Mouse (Mus musculus) testis, postnatal 10 days (tissue): ENCODE results near the gene Gm12258.
"Not testable (repeated sequence)": the region's sequence is repeated elsewhere in the genome, so short reads cannot be mapped to it uniquely, and the experiment has no call there.

Experiments used
- DNase-seq: peaks from one replicate; pipeline ENCODE4 v3.0.0; 2021; ENCODE audit warnings: low spot score

Gm12258 gene

GRCm38 (mm10) chr11:58846919-58847461 is at the start of gene Gm12258:
Gene Gm12258, plus strand, starts transcription at chr11:58847158.
- DNase-seq: peak; percentile 75

- DNase-seq: no peak
These were observed 47.2 kb upstream of the Gm12258 start for GRCm38 (mm10) chr11:58799747-58800146.

DNA sequence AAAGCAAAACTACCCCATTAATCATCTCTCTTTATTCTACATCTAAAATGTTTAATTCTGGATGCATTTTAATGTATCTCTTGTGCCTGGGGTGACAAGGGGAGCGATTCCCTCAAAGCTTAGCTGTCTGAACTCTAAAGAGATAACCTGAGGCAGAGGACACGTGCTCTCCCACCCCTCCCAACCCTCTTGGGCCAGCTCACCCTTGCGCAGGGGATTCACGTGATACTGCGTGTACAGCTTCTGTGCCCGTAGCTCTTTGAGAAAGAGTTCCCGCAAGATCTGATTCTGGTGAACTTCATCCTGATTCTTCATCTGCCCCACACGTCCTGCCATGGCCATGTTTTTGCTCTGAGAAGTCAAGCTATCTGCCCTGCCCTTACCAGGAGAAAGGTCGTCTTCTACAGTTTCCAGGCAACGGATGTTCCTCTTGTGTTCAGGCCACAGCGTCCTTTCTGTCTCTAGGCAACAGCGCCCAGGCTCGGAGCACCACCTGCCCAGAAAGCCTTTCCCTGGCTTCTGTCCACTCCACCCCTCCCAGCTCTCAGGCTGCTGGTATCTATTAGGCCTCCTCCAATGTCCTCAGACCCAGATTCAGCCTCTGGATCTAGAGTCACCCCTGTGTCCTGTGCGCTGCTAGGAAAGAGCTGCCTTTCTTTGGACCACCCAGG is 45.3 kb upstream of the Gm12258 start, which contains the start of gene Fam183b:
TSS of gene Fam183b (minus strand) at position 403 of the 671 bp plus-strand sequence.
- no peak for DNase-seq

DNA sequence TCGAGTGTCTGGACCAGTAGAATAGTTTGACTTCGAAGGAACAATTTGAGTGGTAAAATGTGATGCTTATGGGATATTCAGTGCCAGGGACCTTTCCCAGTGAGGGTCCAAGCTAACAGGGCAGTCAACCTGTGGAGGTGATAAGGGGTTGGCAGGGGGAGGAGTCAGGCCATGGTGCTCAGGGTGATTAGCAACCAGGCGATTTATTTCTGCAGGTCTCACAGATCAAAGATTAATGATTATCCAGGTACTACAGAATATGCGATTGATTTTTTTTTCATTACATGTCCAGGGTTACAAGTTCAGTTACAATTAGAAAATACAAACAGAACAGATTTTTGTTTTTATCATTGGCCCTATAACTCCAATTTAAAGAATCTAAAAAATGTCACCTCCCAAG is 43.1 kb upstream of the Gm12258 start:
- DNase-seq: no peak

DNA sequence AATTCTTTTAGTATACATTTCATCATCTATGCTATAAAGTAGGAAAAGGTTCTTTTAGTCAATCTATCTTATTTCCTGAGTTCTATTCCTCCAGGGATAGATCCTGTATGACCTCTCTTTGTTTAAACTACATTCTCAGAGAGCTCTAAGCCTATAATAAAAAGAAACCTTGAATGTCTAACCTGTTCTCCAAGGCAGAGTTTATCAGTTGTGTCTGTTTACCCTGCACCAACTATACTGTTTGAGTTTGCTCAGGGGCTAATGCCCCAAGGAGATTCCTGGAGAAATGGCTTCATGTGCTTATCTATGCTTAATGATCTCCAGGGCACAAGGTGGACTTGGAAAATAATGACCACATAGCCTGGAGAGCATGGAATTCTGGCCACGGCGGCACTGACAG is 42.6 kb upstream of the Gm12258 start:
- no peak for DNase-seq

- no peak for DNase-seq
These were observed 35.0 kb upstream of the Gm12258 start for GRCm38 (mm10) chr11:58812001-58812400.

DNA sequence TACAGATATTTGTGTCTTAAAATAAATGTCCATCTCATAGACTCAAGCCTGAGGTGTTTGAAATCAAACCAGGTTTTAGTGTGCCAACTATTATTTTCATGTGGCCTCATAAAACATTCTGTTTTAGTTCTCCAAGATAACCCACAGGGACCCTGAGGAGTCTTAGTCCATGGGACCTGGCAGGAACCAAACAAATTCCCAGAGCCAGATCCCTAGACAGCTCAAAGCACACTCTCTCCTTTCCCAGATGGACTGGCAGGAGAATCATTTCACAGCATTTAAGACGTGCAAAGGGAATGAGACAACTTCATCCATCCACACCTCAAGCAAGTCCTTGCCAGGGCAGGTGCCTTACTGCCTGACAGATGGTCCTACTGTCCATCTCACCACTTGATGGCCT is 32.3 kb upstream of the Gm12258 start, which contains the start of gene Olfr313:
TSS of gene Olfr313 (plus strand) at position 301 of the 400 bp plus-strand sequence.
- not testable (repeated sequence) for DNase-seq

DNA sequence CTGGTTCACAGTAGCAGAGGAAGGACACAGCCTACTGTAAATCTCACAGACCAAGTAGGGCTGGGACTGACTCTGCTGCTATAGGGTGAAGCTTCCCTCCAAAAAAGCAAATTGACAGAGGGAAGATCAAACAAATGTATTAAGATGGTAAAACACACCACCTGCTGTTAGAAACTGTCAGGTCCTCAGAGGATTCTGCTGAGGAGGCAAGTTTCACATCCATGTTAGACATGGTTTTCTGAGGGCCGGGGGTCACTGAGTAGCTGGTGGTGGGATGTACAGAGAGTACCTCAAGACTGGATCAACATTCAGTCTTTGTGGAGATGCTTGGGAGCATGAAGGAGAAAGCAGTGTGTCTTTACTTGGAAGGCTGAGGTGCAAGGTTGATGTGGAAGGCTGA is 31.3 kb upstream of the Gm12258 start:
- no peak for DNase-seq

DNA sequence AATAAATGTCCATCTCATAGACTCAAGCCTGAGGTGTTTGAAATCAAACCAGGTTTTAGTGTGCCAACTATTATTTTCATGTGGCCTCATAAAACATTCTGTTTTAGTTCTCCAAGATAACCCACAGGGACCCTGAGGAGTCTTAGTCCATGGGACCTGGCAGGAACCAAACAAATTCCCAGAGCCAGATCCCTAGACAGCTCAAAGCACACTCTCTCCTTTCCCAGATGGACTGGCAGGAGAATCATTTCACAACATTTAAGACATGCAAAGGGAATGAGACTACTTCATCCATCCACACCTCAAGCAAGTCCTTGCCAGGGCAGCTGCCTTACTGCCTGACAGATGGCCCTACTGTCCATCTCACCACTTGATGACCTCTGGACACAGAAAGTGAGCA is 18.0 kb upstream of the Gm12258 start, which contains the start of gene Olfr312:
TSS of gene Olfr312 (plus strand) at position 301 of the 400 bp plus-strand sequence.
- not testable (repeated sequence) for DNase-seq

DNA sequence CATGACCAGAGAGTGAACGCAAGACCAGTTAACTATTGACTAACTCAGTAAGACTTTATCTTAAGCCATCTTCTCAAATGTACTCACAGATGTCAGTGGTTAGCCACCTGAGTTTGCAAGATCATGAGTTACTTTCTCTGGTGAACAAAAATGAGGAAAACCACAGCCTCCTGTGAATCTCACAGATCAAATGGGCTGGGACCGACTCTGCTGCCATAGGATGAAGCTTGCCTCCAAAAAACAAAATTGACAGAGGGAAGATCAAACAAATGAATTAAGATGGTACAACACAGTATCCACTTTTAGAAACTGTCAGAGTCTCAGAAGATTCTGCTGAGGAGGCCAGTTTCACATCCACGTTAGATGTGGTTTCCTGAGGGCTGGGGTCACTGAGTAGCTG is 17.2 kb upstream of the Gm12258 start:
- no peak for DNase-seq

GRCm38 (mm10) chr11:58832541-58832940 is 14.4 kb upstream of the Gm12258 start:
- DNase-seq: not testable (repeated sequence)

DNA sequence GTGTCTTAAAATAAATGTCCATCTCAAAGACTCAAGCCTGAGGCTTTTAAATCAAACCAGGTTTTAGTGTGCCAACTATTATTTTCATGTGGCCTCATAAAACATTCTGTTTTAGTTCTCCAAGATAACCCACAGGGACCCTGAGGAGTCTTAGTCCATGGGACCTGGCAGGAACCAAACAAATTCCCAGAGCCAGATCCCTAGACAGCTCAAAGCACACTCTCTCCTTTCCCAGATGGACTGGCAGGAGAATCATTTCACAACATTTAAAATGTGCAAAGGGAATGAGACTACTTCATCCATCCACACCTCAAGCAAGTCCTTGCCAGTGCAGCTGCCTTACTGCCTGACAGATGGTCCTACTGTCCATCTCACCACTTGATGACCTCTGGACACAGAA is 8.0 kb upstream of the Gm12258 start, which contains the start of gene Olfr311:
TSS of gene Olfr311 (plus strand) at position 301 of the 400 bp plus-strand sequence.
- DNase-seq: not testable (repeated sequence)

- no peak for DNase-seq
These were observed 678 bp downstream of the Gm12258 start for GRCm38 (mm10) chr11:58847636-58848035.

- DNase-seq: no peak
These were observed 2.8 kb downstream of the Gm12258 start for GRCm38 (mm10) chr11:58849731-58850130.

DNA sequence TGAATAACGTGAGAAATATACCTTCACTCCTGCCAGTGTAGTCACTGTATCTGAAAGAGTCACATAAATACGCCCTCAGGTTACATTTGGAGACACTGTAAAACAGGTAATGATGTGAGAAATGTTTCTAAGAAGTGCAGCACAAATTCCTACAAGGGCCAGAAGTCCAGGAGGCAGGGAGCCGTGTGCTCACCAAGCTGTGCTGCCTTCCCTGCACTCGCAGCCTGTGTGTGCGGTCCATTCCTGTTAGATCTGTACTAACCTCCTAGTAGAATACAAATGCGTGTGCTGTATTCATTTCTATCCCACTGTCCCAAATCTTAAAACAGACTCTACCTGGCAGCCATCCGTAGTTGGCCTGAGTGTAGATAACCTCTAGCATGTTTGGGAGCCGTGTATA is 13.8 kb downstream of the Gm12258 start:
- DNase-seq: no peak

DNA sequence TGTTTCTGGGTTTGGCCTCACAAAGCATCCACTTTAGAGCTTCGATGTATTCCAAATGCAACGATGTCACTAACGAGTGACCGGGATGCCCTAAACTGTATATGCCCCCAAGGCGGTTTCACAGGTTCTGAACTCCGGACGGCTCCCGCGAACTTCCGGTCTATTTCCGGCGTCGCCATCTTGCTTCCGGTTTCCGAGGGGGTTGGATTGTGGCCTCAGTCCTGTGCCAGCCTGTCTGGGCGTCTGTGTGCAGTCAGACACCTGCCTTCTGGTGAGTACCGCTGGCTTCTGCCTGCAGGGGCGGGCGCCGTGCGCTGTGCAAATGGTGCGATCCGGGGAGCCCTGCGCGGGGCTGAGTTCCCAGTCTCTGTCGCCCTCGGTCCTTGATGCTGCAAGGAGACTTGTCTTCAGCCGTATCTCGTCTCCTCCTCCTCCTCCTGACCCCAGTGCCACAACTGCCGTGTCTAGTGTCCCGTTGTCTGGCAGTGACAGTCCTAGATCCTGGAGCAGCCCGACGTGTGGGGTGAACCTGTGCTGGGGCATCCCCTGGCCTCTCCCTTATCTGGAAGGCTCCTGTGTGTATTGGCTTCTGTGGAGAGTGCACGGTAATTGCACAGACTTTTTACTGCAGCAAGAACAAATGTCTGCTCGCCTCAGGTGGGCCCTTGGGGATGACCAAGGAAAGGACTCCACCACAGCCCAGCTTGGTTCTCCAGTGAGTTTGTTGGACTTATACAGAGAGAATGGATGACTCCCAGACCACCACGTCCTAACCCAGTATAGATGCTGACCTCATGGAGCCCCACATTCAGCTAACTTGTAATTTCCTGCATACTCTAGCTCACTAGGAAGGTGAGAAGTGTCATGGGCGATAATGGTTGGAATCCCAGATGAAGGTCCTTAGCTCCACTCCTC is 20.3 kb downstream of the Gm12258 start, which contains the start of gene 2810021J22Rik:
TSS of gene 2810021J22Rik (plus strand) at position 178 of the 915 bp plus-strand sequence.
- DNase-seq: peak; percentile 76

DNA sequence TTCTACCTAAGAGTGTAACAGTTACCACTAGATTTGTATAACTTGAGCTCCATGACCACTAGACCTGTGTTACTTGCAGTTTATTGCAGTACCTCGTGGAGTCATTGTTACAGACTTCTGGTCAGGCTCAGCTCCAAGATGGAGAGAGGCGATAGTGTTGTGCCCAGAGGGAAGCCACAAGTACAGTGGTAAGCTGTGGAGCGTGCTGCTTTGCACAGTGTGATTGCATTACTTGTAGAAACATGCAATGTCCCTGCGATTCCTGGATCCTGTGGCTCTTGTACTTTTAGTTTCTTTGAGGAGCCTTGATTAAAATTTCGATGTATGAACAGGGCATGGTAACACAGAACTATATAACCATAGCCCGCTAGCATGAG is 21.0 kb downstream of the Gm12258 start:
- no peak for DNase-seq

- no peak for DNase-seq
These were observed 24.0 kb downstream of the Gm12258 start for GRCm38 (mm10) chr11:58870961-58871360.

DNA sequence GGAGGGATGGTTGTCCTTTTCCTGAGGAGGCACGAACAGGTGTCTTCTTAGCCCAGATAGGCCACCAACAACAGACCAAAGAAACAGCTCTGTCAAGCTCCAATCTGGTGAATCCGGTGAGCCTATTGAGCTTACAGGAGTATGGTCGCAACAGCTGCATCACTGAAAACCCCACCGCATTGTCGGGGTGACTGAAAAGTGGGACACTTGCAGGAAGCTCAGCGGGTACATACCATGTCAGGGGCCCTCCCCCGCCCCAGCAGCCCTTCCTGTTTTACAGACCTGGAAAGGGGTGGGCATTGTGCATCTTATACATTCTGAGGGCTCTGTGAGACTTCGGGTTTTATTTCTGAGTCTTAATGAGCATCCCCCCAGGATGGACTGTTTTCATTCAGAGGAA is 36.8 kb downstream of the Gm12258 start:
- DNase-seq: no peak

DNA sequence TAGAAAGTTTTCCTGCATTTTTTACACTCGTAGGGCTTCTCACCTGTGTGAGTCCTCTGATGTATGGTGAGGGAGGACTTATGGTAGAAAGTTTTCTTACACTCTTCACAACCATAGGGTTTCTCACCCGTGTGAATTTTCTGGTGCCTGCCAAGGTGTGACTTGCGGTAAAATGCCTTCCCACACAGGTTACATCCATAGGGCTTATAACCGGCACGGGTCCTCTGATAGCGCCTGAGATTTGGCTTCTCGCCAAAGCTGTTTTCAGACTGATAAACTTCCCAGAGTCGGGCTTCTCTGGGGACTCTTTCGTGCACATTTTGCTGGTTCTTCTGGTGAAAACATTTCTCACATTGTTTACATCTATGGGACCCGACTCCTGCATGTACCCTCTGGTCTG is 43.6 kb downstream of the Gm12258 start:
- no peak for DNase-seq

DNA sequence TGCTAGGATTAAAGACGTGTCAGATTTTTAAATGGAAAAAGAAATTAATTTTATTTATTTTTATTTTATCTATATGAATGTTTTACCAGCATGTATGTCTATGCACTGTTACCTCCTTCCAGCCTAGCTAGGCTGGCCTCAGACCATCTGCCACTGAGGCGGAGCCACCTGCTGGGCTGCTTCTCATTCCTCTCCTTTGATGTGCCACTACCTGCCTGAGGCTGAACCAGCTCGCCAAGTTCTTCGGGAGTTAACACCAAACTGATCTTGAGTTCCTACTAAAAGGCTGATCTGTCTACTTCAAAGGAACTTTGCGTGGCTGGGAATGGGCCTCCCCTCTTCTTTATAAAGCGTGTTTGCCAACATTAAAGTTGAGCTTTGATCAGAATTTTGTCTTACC is 47.5 kb downstream of the Gm12258 start:
- no peak for DNase-seq

- no peak for DNase-seq
These were observed 50.5 kb downstream of the Gm12258 start for GRCm38 (mm10) chr11:58897485-58897884.
